Mouse (Mus musculus) CH12F3 (cell line): ENCODE results near the gene Spin2g.
"Not testable (repeated sequence)": the region's sequence is repeated elsewhere in the genome, so short reads cannot be mapped to it uniquely, and the experiment has no call there.

Source experiments
- in situ Hi-C: fragments of 300-500 bp; cut with MboI; formaldehyde crosslinking; loops from 2 replicates; pipeline ENCODE4 v1.14.3; 2020; ENCODE audit warnings: low sequenced_read_pairs

Gene Spin2g

GRCm38 (mm10) chrX:34238633-34239032, at the start of gene Spin2g:
Gene Spin2g (minus strand): TSS chrX:34238733.
- in situ Hi-C loops: not testable (repeated sequence)
